Mouse (Mus musculus): Measurements from ENCODE around the gene Apeh. TPM values are rescaled to one million over a fixed set of nuclear protein-coding genes. Genes with fewer than 3 reads are reported as not detected.

Apeh gene
- polyA plus RNA-seq, 1 experiment from 2014 or later = 57.7 TPM

GRCm38 (mm10) chr9:108044751-108045492 is 49.5 kb downstream of the Apeh start:
- Histone ChIP-seq H3K9me3 (no peaks in the 10 kb centered on the region), H3K4me1 (replicated peaks) (peaks cover 20% of the 10 kb centered on the region), H3K9ac (no peak overlapping the region), H3K36me3 (peaks cover 65% of the 10 kb centered on the region), H3K4me3 (no peak overlapping the region), H3K27ac (no peak overlapping the region), H3K27me3 (no peaks in the 10 kb centered on the region), H3K4me2 (no peak overlapping the region)
- no peak for ATAC-seq (ENCODE audit: low FRiP score)
- WGBS = 97% methylated on average over 8 of the region's 8 CpGs

Small RNA genes within 50 kb of the gene (microRNA-seq; reads per million reads assigned to microRNA genes)
- not detected for gene Gm47303
- not detected for gene Mir7088

Other genes starting within 250 kb of the Apeh start
- 121 and 122 TPM in 2 replicates for gene Rbm6, start 221.4 kb downstream of the Apeh start, polyA plus RNA-seq (2015; fragmentation: Nextera tagmentation; extraction: Ambion mirVana)
- 25.2 and 25.5 TPM in 2 replicates for gene Mon1a, start 206.5 kb downstream of the Apeh start, polyA plus RNA-seq (2015; fragmentation: Nextera tagmentation; extraction: Ambion mirVana)
- 1.8 and 2.1 TPM in 2 replicates for gene Mst1r, start 187.7 kb downstream of the Apeh start, polyA plus RNA-seq (2015; fragmentation: Nextera tagmentation; extraction: Ambion mirVana)
- gene Actl11, start 166.1 kb downstream of the Apeh start, polyA plus RNA-seq (2015; fragmentation: Nextera tagmentation; extraction: Ambion mirVana) = not detected in 2 replicates
- 12.4 and 13.3 TPM in 2 replicates for gene Camkv, start 158.9 kb downstream of the Apeh start, polyA plus RNA-seq (2015; fragmentation: Nextera tagmentation; extraction: Ambion mirVana)
- gene Traip, start 144.5 kb downstream of the Apeh start, polyA plus RNA-seq (2015; fragmentation: Nextera tagmentation; extraction: Ambion mirVana) = 7.7 and 9.5 TPM in 2 replicates
- gene Uba7, start 119.1 kb downstream of the Apeh start, polyA plus RNA-seq (2015; fragmentation: Nextera tagmentation; extraction: Ambion mirVana) = 4.8 and 5.8 TPM in 2 replicates
- 1.1 and 1.4 TPM in 2 replicates for gene Gm20661, start 111.5 kb downstream of the Apeh start, polyA plus RNA-seq (2015; fragmentation: Nextera tagmentation; extraction: Ambion mirVana)
- gene Inka1, start 108.7 kb downstream of the Apeh start, polyA plus RNA-seq (2015; fragmentation: Nextera tagmentation; extraction: Ambion mirVana) = 20.2 and 21.3 TPM in 2 replicates
- 2.0 and 2.6 TPM in 2 replicates for gene Cdhr4, start 102.1 kb downstream of the Apeh start, polyA plus RNA-seq (2015; fragmentation: Nextera tagmentation; extraction: Ambion mirVana)
- 0.60 and 0.79 TPM in 2 replicates for gene Gm20662, start 98.3 kb downstream of the Apeh start, polyA plus RNA-seq (2015; fragmentation: Nextera tagmentation; extraction: Ambion mirVana)
- 103 and 107 TPM in 2 replicates for gene Ip6k1, start 92.1 kb downstream of the Apeh start, polyA plus RNA-seq (2015; fragmentation: Nextera tagmentation; extraction: Ambion mirVana)
- 20.1 and 21.1 TPM in 2 replicates for gene Gmppb, start 45.4 kb downstream of the Apeh start, polyA plus RNA-seq (2015; fragmentation: Nextera tagmentation; extraction: Ambion mirVana)
- gene Amigo3, start 41.4 kb downstream of the Apeh start, polyA plus RNA-seq (2015; fragmentation: Nextera tagmentation; extraction: Ambion mirVana) = 3.1 and 3.4 TPM in 2 replicates
- not detected in 2 replicates for gene Mst1, start 14.2 kb downstream of the Apeh start, polyA plus RNA-seq (2015; fragmentation: Nextera tagmentation; extraction: Ambion mirVana)
- gene Rnf123, start 11.3 kb downstream of the Apeh start, polyA plus RNA-seq (2015; fragmentation: Nextera tagmentation; extraction: Ambion mirVana) = 42.8 and 43.1 TPM in 2 replicates
- gene Bsn, start 95.8 kb upstream of the Apeh start, polyA plus RNA-seq (2015; fragmentation: Nextera tagmentation; extraction: Ambion mirVana) = 8.3 and 8.7 TPM in 2 replicates
- 55.5 and 60.4 TPM in 2 replicates for gene Dag1, start 169.4 kb upstream of the Apeh start, polyA plus RNA-seq (2015; fragmentation: Nextera tagmentation; extraction: Ambion mirVana)
- gene Nicn1, start 195.8 kb upstream of the Apeh start, polyA plus RNA-seq (2015; fragmentation: Nextera tagmentation; extraction: Ambion mirVana) = 135 and 143 TPM in 2 replicates
- gene Amt, start 202.2 kb upstream of the Apeh start, polyA plus RNA-seq (2015; fragmentation: Nextera tagmentation; extraction: Ambion mirVana) = 32.1 and 33.3 TPM in 2 replicates
- 279 and 287 TPM in 2 replicates for gene Rhoa, start 211.5 kb upstream of the Apeh start, polyA plus RNA-seq (2015; fragmentation: Nextera tagmentation; extraction: Ambion mirVana)
- 55.0 and 63.3 TPM in 2 replicates for gene Tcta, start 211.6 kb upstream of the Apeh start, polyA plus RNA-seq (2015; fragmentation: Nextera tagmentation; extraction: Ambion mirVana)
- 503 and 518 TPM in 2 replicates for gene Gpx1, start 244.3 kb upstream of the Apeh start, polyA plus RNA-seq (2015; fragmentation: Nextera tagmentation; extraction: Ambion mirVana)